Mouse (Mus musculus) testis, adult 2 months (tissue): ENCODE measurements around the gene Olfr988.

ENCODE experiments used
- CTCF ChIP-seq: fragments of 200-500 bp; IDR thresholded peaks from 2 replicates; pipeline ENCODE4 v1.5.1; 2012; ENCODE audit warnings: low read depth, mild to moderate bottlenecking, inconsistent platforms, low read length, moderate library complexity; ENCODE audit not compliant: control insufficient read depth, insufficient read depth, insufficient replicate concordance
- POLR2A ChIP-seq: fragments of 200-500 bp; IDR thresholded peaks from 2 replicates; pipeline ENCODE4 v1.6.1; 2012; ENCODE audit warnings: low read depth, mild to moderate bottlenecking, inconsistent platforms, low read length, moderate library complexity; ENCODE audit not compliant: control insufficient read depth

DNA sequence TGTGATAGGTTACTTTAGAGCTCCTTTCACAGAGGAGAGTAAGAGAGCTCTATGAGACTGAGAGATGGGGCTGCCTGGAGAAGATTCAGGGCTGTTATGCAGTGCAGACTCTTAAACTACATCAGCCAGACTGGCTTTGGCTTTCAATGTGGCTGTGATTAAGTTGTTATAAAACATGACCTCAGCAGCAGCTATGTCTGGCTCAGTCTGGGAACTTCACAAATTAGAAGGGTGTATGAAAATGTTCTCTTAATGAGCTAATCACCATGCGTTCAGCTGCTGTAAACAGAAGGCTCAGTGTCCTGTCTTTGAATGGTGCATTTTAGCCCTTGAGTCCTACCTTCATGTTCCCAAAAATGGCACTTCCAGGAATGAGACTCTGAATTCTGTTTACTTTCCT lies 43.9 kb downstream of the Olfr988 start:
- TF ChIP-seq CTCF (no peak), POLR2A (no peak)
